8 mouse cellular contexts compared by ENCODE assay signal in the genomic region with DNA sequence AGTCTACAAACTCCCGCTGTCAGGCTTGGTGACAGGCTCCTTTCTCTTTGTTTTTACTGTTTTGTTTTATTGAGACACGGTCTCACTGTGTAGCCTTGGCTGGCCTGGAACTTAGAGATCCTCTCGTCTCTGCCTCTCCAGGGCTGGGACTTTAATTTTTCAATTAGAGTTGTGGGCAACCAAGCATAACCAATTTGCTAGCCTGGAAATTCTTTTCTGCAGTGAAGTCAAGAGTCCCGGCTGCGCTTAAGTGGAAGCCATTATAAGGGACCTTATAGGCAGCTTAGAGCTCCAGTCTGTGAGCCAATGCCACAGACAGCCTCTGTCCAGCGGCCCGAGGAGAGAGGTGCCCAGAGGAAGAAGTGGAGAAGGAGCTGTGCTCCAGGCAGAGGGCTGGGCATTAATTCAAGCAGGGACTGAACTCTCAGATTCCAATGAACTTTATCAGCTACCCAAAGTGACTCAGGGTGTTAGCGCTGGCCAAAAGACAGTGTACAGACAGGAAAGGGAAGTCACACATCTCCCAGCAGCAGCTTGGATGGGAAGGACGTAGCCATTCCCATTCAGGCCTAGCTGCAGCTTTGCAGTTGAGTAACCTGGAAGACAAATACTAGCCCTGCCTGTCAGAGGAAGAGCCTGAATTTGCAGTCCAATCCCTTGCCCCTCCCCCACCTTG. TPM values are rescaled to one million over a fixed set of nuclear protein-coding genes. Genes with fewer than 3 reads are reported as not detected.
DNase-seq lines count a peak whose midpoint lies in the region; ATAC-seq and TF ChIP-seq lines count a peak whose summit lies in the region.

No protein-coding gene starts in this region.

- no peak for TF ChIP-seq POLR2A in kidney, adult 2 months (IDR thresholded peaks at IDR 0.05; ENCODE audit: low read depth, low read length)

- peak; percentile 73 for DNase-seq in kidney, adult 2 months
- no peak for DNase-seq in kidney, adult 18-20 months
- peak; percentile 57 to 65 for DNase-seq in heart, postnatal 36 days
- peak; percentile 57 to 71 for DNase-seq in lung, postnatal 4 days
- DNase-seq in embryo, embryonic 11 days, result no peak
- no peak for DNase-seq in thymus, postnatal 36 days

- peaks cover 6% of the 10 kb centered on the region; the same call in 1 of the 2 replicates for H3K4me1 ChIP-seq in kidney, adult 2 months (ENCODE audit: control insufficient read depth, insufficient read depth, low read length)

- no peaks in the 10 kb centered on the region for H3K36me3 ChIP-seq in kidney, adult 2 months (ENCODE audit: control insufficient read depth, insufficient read depth, low read length)

- ATAC-seq in common myeloid progenitor, adult 5-6 weeks (replicated peaks; ENCODE audit: low read depth, poor library complexity, severe bottlenecking), result peak; percentile 51
- ATAC-seq in megakaryocyte-erythroid progenitor cell, adult 5-6 weeks (replicated peaks; ENCODE audit: low FRiP score, low TSS enrichment, poor library complexity, severe bottlenecking), result no peak

- intact Hi-C loops in heart, postnatal 36 days (cut with DNase I), result no loop called here

- no peak overlapping the region for H3K4me3 ChIP-seq in kidney, adult 2 months (ENCODE audit: insufficient read depth, low read depth, low read length)

- H3K27me3 ChIP-seq in kidney, adult 2 months (replicated peaks; ENCODE audit: control insufficient read depth, insufficient read depth, low read length), result no peaks in the 10 kb centered on the region

- 21% methylated on average over 9 of the region's 9 CpGs for WGBS in kidney, adult 2 months

- peak overlapping the region; percentile 57 for H3K27ac ChIP-seq in kidney, adult 2 months (ENCODE audit: insufficient read depth, low read depth, low read length)

- no peak for TF ChIP-seq CTCF in kidney, adult 2 months (conservative IDR thresholded peaks at IDR 0.05; ENCODE audit: insufficient read depth, insufficient read length, low read depth, low read length)

RNA-seq across cellular contexts. Expression of a gene that starts 16.3 kb away (rescaled TPM):
- polyA plus RNA-seq in kidney, adult 2 months (2012; rRNA removed), result 7.6 and 9.6 TPM in 2 replicates
- not detected in 2 replicates for total RNA-seq in common myeloid progenitor, adult 5-6 weeks (2017)
- 1 to 10 TPM; 4.3 to 4.7 TPM for total RNA-seq in heart, postnatal 36 days (2021)
- total RNA-seq in megakaryocyte-erythroid progenitor cell, adult 5-6 weeks (2014; fragmentation: Nextera tagmentation), result not detected in 2 replicates
- not detected in 2 replicates for total RNA-seq in megakaryocyte-erythroid progenitor cell, adult 5-6 weeks (2017)

RNA-seq across cellular contexts. Expression of a gene that starts 21.9 kb away (rescaled TPM):
- polyA plus RNA-seq in kidney, adult 2 months (2012; rRNA removed), result 15.0 and 16.9 TPM in 2 replicates
- total RNA-seq in common myeloid progenitor, adult 5-6 weeks (2017), result 7.8 and 8.8 TPM in 2 replicates
- total RNA-seq in heart, postnatal 36 days (2021), result 10 to 100 TPM; 19.6 to 28.4 TPM
- 0.64 and 0.70 TPM in 2 replicates for total RNA-seq in megakaryocyte-erythroid progenitor cell, adult 5-6 weeks (2014; fragmentation: Nextera tagmentation)
- 0.28 and 2.2 TPM in 2 replicates for total RNA-seq in megakaryocyte-erythroid progenitor cell, adult 5-6 weeks (2017)

RNA-seq across cellular contexts. Expression of a gene that starts 58.9 kb away (rescaled TPM):
- polyA plus RNA-seq in kidney, adult 2 months (2012; rRNA removed), result 25.4 and 29.3 TPM in 2 replicates
- 0.05 and 0.59 TPM in 2 replicates for total RNA-seq in common myeloid progenitor, adult 5-6 weeks (2017)
- 10 to 100 TPM; 24.3 to 29.9 TPM for total RNA-seq in heart, postnatal 36 days (2021)
- total RNA-seq in megakaryocyte-erythroid progenitor cell, adult 5-6 weeks (2014; fragmentation: Nextera tagmentation), result not detected in 2 replicates
- not detected in 2 replicates for total RNA-seq in megakaryocyte-erythroid progenitor cell, adult 5-6 weeks (2017)

Comparison
In these comparisons a context has a peak if more than half of its experiments do, and no peak if none do; other contexts are left out.
1. DNase-seq: peak in kidney, adult 2 months (single experiment), heart, postnatal 36 days (2 of 2) and lung, postnatal 4 days (2 of 2); none in kidney, adult 18-20 months (single experiment), embryo, embryonic 11 days (single experiment) and thymus, postnatal 36 days (0 of 2).
2. RNA of a gene that starts 58.9 kb away (total RNA-seq): 24.3 to 29.9 TPM in heart, postnatal 36 days; 0.05 to 0.59 TPM in common myeloid progenitor, adult 5-6 weeks and not detected in megakaryocyte-erythroid progenitor cell, adult 5-6 weeks; every median in the first group is over 10 times any median in the second.